Mouse (Mus musculus) gastrocnemius, postnatal 4 days (tissue): ENCODE results near the gene Litaf. TPM values are rescaled to one million over a fixed set of nuclear protein-coding genes. Genes with fewer than 3 reads are reported as not detected.
"Not testable (repeated sequence)": the region's sequence is repeated elsewhere in the genome, so short reads cannot be mapped to it uniquely, and the experiment has no call there.

Source experiments
- DNase-seq, 2 experiments: peaks; one replicate each; pipeline ENCODE4 v3.0.0; 2021 to 2022; ENCODE audit warnings: low spot score in 2 of 2, mixed read lengths in 2 of 2
- total RNA-seq, 2 experiments: library from RNA; stranded (reverse); gene quantifications; 2 replicates each; pipeline ENCODE4 v1.2.3; 2021

Litaf gene
- total RNA-seq, 2 experiments from 2014 or later: 49.1 to 53.1 TPM

- no peak for DNase-seq
Measured at GRCm38 (mm10) chr16:10960916-10961315, 105.0 kb downstream of the Litaf start.

- DNase-seq: no peak
Measured at GRCm38 (mm10) chr16:10958763-10959440, 107.1 kb downstream of the Litaf start.

GRCm38 (mm10) chr16:10958307-10958706, 107.7 kb downstream of the Litaf start:
- DNase-seq: not testable (repeated sequence)

- DNase-seq: no peak
Measured at GRCm38 (mm10) chr16:10957794-10958193, 108.2 kb downstream of the Litaf start.

- DNase-seq: peak in 1 of 2 experiments; percentile 30
Measured at GRCm38 (mm10) chr16:10956938-10957685, 108.8 kb downstream of the Litaf start.

- no peak for DNase-seq
Measured at GRCm38 (mm10) chr16:10955078-10955477, 110.9 kb downstream of the Litaf start.

GRCm38 (mm10) chr16:10952881-10953280, 113.1 kb downstream of the Litaf start:
- DNase-seq: no peak

GRCm38 (mm10) chr16:10952071-10952470, 113.9 kb downstream of the Litaf start:
- no peak for DNase-seq

GRCm38 (mm10) chr16:10951581-10951980, 114.4 kb downstream of the Litaf start:
- peak in 1 of 2 experiments; percentile 37 for DNase-seq

- DNase-seq: no peak
Measured at GRCm38 (mm10) chr16:10950539-10950938, 115.4 kb downstream of the Litaf start.

- DNase-seq: no peak
Measured at GRCm38 (mm10) chr16:10947724-10948123, 118.2 kb downstream of the Litaf start.

- DNase-seq: no peak
Measured at GRCm38 (mm10) chr16:10945381-10946127, 120.4 kb downstream of the Litaf start.

- DNase-seq: no peak
Measured at GRCm38 (mm10) chr16:10944545-10944944, 121.4 kb downstream of the Litaf start.

GRCm38 (mm10) chr16:10943257-10943656, 122.7 kb downstream of the Litaf start:
- no peak for DNase-seq

GRCm38 (mm10) chr16:10940661-10941060, 125.3 kb downstream of the Litaf start:
- no peak for DNase-seq

GRCm38 (mm10) chr16:10939932-10940331, 126.0 kb downstream of the Litaf start:
- DNase-seq: no peak

- DNase-seq: no peak
Measured at GRCm38 (mm10) chr16:10937497-10937896, 128.5 kb downstream of the Litaf start.

- DNase-seq: no peak
Measured at GRCm38 (mm10) chr16:10936700-10937319, 129.1 kb downstream of the Litaf start.

GRCm38 (mm10) chr16:10934047-10934446, 131.9 kb downstream of the Litaf start:
- DNase-seq: no peak

- no peak for DNase-seq
Measured at GRCm38 (mm10) chr16:10933372-10933771, 132.6 kb downstream of the Litaf start.

- DNase-seq: no peak
Measured at GRCm38 (mm10) chr16:10927026-10927425, 138.9 kb downstream of the Litaf start.
